Mouse (Mus musculus) frontal cortex, adult 2 months (tissue): ENCODE results near the gene Vps41. TPM values are rescaled to one million over a fixed set of nuclear protein-coding genes. Genes with fewer than 3 reads are reported as not detected.

Experiments used
- DNase-seq, 2 experiments: peaks; one replicate each; pipeline ENCODE4 v3.0.0; 2022; ENCODE audit warnings: low spot score in 1 of 2; ENCODE audit errors: extremely low spot score in 1 of 2
- polyA plus RNA-seq: library from polyadenylated mRNA; depleted of rRNA; stranded (reverse); fragments of >200 nt; gene quantifications from 2 replicates; pipeline ENCODE4 v1.2.3, GENCODE M21; 2012; rRNA removed

Gene Vps41
- polyA plus RNA-seq, 1 experiment: 122 TPM

DNA sequence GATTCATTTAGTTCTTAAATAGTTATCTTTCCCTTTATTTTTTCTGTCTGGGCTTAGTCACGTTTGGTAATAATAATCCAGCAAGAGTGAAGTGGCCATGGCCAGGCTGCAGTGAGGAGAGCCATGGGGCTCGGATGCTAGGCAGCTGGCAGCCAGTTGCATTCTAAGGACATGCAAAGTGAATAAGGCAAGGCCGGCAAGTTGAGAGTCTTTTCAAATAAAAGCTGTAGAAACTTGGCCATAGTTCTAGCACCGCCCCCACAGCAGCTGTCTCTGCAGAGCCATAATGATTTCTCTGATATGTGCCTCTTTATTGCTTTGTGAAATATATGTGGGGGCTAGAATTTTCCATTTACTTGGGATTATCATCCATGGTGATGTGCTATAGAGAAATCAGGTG, 141.1 kb downstream of the Vps41 start:
- DNase-seq: peak; percentile 72 to 91

DNA sequence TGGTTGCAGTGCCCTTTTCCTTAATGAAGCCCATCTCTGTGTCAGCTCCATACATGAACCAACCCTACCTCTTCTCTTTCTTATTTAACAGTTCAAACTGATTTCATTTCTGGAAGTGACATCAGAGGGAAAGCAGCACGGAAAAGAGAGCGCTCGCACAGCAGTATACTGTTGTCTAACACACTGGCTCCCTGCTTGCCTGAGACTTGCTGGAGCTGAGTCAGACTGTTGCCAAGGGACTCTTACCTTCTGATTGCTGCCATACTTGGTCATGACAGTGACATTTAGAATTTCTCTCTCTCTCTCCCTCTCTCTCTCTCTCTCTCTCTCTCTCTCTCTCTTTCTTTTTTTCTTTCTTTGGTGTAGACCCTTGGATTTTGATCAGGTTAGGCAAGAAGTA, 142.3 kb downstream of the Vps41 start:
- DNase-seq: peak in 1 of 2 experiments; percentile 26

GRCm38 (mm10) chr13:18868030-18868490, 151.0 kb downstream of the Vps41 start:
- peak in 1 of 2 experiments; percentile 53 for DNase-seq

- no peak for DNase-seq
Measured at GRCm38 (mm10) chr13:18868825-18869224, 151.7 kb downstream of the Vps41 start.

- no peak for DNase-seq
Measured at GRCm38 (mm10) chr13:18875321-18875720, 158.2 kb downstream of the Vps41 start.

DNA sequence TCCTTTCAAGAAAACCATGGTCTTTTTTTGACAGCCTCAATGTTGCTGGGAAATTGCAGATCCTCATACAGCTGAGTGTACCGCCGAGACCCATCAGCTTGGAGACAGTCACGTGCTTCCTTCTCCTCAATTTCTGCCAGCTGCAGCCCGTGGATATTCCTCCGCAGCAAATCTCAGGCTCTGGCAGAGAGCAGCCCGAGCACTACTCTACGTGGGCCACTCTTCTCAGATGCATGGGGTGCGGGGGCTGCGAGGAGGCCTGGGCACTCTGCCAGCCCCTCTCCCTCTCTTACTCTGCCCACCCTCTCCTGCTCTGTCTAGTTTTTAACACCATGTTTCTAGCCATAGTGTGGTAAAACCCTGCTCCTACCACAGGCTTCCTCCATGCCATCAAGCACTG, 175.8 kb downstream of the Vps41 start:
- peak; percentile 27 to 79 for DNase-seq

- DNase-seq: no peak
Measured at GRCm38 (mm10) chr13:18896789-18897188, 179.7 kb downstream of the Vps41 start.

DNA sequence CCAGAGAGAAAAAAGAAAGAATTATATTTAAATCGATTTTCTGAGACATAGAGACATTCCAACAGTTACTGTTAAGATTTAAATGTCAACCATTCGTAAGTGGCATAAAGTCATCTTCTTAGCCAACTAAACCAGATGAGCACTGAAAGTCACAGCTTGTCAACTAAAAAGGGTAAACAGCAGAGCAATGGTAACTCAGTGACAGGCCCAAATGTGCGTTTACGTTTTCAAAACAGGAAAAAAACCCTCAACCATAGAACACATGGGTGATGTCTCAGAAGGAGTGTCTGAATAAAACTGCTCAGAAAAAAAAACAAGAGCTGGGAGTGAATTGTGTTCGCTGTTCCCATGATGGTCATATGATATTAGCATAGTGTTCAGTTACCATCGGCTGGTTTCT, 186.5 kb downstream of the Vps41 start:
- DNase-seq: no peak

- DNase-seq: peak in 1 of 2 experiments; percentile 17
Measured at GRCm38 (mm10) chr13:18914774-18915173, 197.7 kb downstream of the Vps41 start.

Other genes starting within 250 kb of the Vps41 start
- 161 and 178 TPM in 2 replicates for gene Amph, start 230.9 kb downstream of the Vps41 start, polyA plus RNA-seq